Mouse (Mus musculus): ENCODE measurements at regions not wholly inside any gene's neighbourhood (a gene's known extent, or its start where the extent isn't known, plus 50 kb on each side); places are given as distances from the start of the nearest gene placed in this dataset.
A peak's percentile ranks its signal among the peaks of the same experiment; 100 is the strongest.

DNA sequence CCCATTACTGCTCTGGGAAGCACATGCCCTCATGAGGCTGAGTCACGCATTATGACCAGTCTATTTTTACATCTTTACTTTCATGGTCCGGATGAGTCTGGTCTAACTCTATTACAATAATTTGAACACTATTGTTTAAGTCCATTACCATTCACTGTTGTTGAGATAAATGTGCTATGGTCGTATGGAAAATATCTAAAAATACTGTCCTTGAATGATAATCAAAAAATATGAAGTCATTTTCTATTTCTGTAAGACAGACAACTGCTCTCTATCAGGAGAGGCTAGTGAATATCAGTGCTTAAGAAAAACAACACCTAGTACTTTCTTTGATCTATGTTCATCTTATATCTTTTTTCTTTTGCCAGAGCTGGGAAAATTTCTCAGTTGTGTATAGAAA lies 359.6 kb upstream of the Atp2b1 start:
- Histone ChIP-seq H3K27ac (no peak overlapping the region), H3K27me3 (no peaks in the 10 kb centered on the region), H3K4me3 (no peak overlapping the region), H3K9me3 (no peaks in the 10 kb centered on the region), H3K4me1 (no peaks in the 10 kb centered on the region), H3K36me3 (no peaks in the 10 kb centered on the region), H3K9ac (no peak overlapping the region), H3K4me2 (no peak overlapping the region)
- no peak for ATAC-seq (ENCODE audit: borderline replicate concordance, extremely low read depth, low FRiP score, low TSS enrichment)
- WGBS = 76% methylated on average over 3 of the region's 3 CpGs

DNA sequence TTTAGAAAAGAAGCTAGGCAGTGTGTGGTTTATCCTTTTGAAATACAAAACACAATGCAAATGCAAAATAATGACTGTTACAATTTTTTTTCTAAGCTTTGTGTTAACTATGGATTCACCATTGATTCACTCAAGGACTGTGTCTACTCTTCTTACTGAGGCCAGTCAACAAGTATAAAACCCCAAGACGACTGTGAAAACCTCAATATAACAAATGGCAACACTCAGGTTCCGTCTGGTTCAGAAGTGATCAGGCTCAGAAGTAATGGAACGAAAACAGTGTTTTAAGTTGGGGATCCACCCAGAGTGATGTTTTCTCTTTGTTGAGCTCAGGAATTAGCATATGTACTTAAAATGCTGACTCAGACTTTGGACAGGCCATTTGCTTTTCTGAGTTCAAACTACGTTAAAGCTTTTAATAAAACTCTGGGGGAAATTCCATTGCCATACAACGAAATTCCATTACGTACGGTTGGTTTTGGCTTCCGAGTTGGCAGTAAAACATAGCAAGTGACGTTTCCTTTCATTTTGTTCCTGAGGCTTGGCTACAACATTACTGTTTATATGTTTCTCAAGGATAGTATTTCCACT lies 356.6 kb upstream of the Atp2b1 start:
- Histone ChIP-seq H3K9me3 (no peaks in the 10 kb centered on the region), H3K27ac (no peak overlapping the region), H3K27me3 (no peaks in the 10 kb centered on the region), H3K4me2 (no peak overlapping the region), H3K4me3 (no peak overlapping the region), H3K36me3 (no peaks in the 10 kb centered on the region), H3K4me1 (no peaks in the 10 kb centered on the region), H3K9ac (no peak overlapping the region)
- 82% methylated on average over 9 of the region's 9 CpGs for WGBS
- ATAC-seq (ENCODE audit: borderline replicate concordance, extremely low read depth, low FRiP score, low TSS enrichment) = no peak

DNA sequence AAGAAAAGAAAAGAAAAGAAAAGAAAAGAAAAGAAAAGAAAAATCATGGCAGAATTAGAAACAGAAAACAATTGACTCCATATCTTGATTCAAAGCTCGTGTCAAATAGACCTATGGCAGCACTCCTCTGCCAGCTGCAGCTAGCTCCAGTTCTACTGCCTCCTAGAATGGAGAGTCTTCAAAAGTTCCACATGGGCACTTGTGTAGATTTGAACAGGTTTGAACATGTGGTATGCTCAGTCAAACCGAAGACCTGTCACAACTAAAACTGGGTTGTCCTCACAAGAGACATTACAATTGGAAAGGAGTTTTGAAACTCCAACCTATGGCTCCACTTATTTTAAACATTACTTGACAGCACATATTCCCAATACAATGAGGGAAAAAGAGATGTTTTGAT lies 355.6 kb upstream of the Atp2b1 start:
- Histone ChIP-seq H3K4me2 (no peak overlapping the region), H3K9me3 (no peaks in the 10 kb centered on the region), H3K4me3 (no peak overlapping the region), H3K9ac (no peak overlapping the region), H3K27me3 (no peaks in the 10 kb centered on the region), H3K36me3 (no peaks in the 10 kb centered on the region), H3K4me1 (no peaks in the 10 kb centered on the region), H3K27ac (no peak overlapping the region)
- WGBS = 71% methylated on average over 2 of the region's 2 CpGs
- no peak for ATAC-seq (ENCODE audit: borderline replicate concordance, extremely low read depth, low FRiP score, low TSS enrichment)

DNA sequence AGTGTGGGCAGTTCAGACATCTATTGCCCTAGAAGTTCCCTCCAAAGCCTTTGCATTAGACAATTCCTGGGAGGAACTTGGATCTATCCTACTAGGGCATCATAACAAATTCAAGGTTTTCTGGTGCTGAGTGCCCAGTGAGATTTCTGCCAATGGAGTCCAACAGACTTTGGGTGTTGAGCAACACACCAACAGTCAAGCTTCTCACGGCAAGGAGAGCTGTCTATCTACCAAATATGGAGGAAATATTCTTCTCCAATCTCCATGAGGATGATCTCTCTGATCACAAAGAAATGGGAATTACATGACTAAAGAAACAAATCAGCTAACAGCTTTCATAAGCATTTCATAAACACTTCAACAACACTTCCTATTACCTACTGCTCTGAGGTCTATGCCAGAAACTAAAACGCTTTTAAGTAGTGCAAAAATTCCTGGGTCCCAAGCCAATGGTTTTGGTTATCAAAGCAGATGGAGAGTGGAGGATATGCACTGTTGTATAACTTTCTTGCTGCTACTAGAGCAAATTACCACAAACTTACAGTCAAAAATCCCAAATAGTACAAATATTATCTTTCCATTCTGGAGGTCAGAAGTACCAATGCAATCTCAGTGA lies 351.8 kb upstream of the Atp2b1 start:
- Histone ChIP-seq H3K27me3 (no peaks in the 10 kb centered on the region), H3K4me3 (no peak overlapping the region), H3K9me3 (no peaks in the 10 kb centered on the region), H3K4me1 (no peaks in the 10 kb centered on the region), H3K9ac (no peak overlapping the region), H3K27ac (no peak overlapping the region), H3K36me3 (no peaks in the 10 kb centered on the region), H3K4me2 (no peak overlapping the region)
- ATAC-seq (ENCODE audit: borderline replicate concordance, extremely low read depth, low FRiP score, low TSS enrichment) = no peak; the same call in 1 of the 2 replicates
- 32% methylated on average over 2 of the region's 2 CpGs for WGBS

DNA sequence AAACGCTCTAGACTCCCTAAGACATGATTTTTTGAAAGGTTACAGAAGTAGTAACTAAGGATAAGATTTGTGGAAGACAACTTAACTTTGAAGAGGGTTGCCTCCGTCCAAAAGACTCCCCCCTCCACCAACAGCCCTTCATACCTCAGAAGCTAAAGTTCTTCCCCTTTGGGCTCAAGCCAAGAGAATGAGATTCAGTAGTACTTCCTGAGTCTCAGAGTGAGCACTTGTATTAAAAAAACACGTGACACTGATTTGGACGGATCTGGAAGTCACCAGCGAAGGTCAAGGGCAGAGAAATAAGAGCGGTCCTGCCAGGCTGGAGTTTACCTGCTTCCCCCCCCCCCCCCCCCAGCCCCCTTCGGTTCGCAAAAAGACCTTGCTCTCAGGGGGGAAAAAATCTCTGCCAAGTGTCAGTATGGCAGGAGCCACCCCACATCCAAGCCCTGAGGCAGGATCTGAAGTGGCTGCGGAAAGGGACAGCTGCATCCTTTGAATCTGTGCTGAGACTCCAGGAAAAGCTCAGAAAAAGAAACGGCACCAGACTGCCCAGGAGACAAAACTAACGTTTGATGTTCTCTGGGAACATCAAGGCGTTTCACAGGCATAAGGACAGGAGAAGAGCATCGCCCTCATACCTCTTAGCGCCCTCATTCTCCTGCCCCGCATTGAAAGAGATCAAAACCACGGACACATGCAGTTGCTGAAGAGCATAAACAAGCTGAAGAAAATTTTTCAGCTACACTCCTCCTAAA lies 341.2 kb upstream of the Atp2b1 start:
- H3K4me3 ChIP-seq = no peak overlapping the region
- no peak overlapping the region for H3K27ac ChIP-seq
- H3K4me1 ChIP-seq = 0 out of 2 replicates have a peak, but pooled peaks cover 3% of the 10 kb centered on the region
- no peak; the same call in 1 of the 2 replicates for ATAC-seq (ENCODE audit: borderline replicate concordance, extremely low read depth, low FRiP score, low TSS enrichment)
- no peak overlapping the region for H3K9ac ChIP-seq
- no peaks in the 10 kb centered on the region for H3K36me3 ChIP-seq
- H3K27me3 ChIP-seq = no peaks in the 10 kb centered on the region
- 32% methylated on average over 16 of the region's 16 CpGs for WGBS
- no peaks in the 10 kb centered on the region for H3K9me3 ChIP-seq
- H3K4me2 ChIP-seq = peak overlapping the region; percentile 30

DNA sequence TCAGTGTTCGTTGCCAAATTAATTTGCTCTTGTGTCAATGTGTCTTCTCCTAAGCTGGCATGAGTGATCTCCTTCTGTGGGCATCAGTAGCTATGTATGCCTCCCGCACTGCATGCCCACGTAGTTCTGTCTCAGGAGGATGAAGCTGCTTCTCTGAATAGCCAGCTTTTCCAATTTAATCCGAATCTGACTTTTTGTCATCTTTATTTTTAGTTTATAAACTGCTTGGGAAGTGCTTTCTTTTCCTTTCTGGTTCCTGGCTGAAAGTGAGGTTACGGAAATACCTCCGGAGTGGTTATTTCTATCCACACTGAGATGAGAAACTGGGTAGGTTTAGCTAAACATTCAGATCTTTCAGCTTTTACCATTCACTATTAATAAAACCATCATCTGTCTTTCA lies 337.2 kb upstream of the Atp2b1 start:
- Histone ChIP-seq H3K27ac (no peak overlapping the region), H3K4me2 (no peak overlapping the region), H3K4me1 (0 out of 2 replicates have a peak, but pooled peaks cover 3% of the 10 kb centered on the region), H3K4me3 (no peak overlapping the region), H3K27me3 (no peaks in the 10 kb centered on the region), H3K9me3 (no peaks in the 10 kb centered on the region), H3K36me3 (no peaks in the 10 kb centered on the region), H3K9ac (no peak overlapping the region)
- ATAC-seq (ENCODE audit: borderline replicate concordance, extremely low read depth, low FRiP score, low TSS enrichment) = no peak
- WGBS = 79% methylated on average over 6 of the region's 6 CpGs

DNA sequence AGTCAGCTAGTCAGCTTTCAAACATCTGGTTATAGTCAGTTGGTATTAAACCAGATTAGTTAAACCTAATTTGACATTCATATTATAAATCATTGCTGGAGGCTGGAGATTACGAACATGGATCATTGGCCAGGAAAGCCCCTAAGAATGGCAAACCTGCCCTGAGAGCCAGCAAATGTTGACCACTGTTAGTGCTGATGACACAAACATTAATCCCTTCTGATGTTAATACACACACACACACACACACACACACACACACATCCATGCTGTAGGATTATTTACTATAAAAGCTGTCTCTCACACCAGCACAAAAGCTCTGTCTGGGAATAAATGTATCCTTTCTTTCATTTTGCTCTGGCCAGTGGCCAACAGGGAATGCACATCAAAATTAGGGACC lies 329.4 kb upstream of the Atp2b1 start:
- Histone ChIP-seq H3K36me3 (no peaks in the 10 kb centered on the region), H3K27ac (no peak overlapping the region), H3K9ac (no peak overlapping the region), H3K4me2 (no peak overlapping the region), H3K9me3 (no peaks in the 10 kb centered on the region), H3K4me1 (peaks cover 7% of the 10 kb centered on the region; the same call in 1 of the 2 replicates), H3K4me3 (no peak overlapping the region), H3K27me3 (no peaks in the 10 kb centered on the region)
- WGBS = 72% methylated on average over 1 of the region's 1 CpGs
- no peak for ATAC-seq (ENCODE audit: borderline replicate concordance, extremely low read depth, low FRiP score, low TSS enrichment)

DNA sequence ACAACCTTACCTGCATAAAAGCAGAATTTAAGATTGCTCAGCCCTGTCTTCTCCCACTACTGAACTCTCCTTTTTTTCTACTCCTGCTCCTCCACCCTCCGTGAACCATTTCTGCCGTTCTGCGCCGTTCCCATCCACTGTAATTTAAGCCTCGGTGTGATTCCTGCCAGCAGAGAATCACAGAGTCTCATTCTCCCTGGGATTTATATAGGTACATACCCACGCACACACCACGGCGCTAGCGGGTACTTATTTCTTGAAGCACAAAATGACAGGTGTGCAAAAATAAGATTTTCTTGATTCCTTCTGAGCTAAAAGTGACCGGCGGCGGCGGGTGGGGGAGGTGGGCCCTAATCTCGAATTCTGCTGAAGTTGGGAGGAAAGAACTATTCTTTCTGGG lies 324.5 kb upstream of the Atp2b1 start:
- H3K4me1 ChIP-seq = peaks cover 6% of the 10 kb centered on the region; the same call in 1 of the 2 replicates

DNA sequence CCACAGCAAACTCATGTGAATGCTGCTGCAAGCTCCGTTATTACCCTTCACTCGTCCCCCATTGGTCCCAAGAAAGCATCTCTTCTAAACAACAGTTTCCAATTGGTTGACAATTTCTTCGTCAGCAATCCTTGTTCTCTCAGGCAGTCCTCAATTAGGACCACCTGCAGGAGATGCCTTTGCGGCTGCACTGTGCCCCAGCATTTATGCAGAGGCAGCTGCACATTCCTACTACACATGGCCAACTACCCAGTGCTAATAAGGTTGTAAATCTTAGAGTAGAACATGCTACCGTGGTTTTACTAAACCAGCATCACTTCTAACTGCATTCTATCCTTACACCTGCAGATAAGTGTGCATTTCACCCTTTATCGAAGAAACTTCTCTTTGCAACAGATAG lies 322.1 kb upstream of the Atp2b1 start:
- Histone ChIP-seq H3K9ac (no peak overlapping the region), H3K4me3 (no peak overlapping the region), H3K27me3 (no peaks in the 10 kb centered on the region), H3K36me3 (no peaks in the 10 kb centered on the region), H3K9me3 (no peaks in the 10 kb centered on the region), H3K4me1 (no peaks in the 10 kb centered on the region; the same call in 1 of the 2 replicates), H3K27ac (no peak overlapping the region), H3K4me2 (no peak overlapping the region)
- WGBS = 79% methylated on average over 6 of the region's 6 CpGs
- no peak for ATAC-seq (ENCODE audit: borderline replicate concordance, extremely low read depth, low FRiP score, low TSS enrichment)

More for the DNA sequence above, 324.5 kb upstream of the Atp2b1 start:
- Histone ChIP-seq H3K4me3 (no peak overlapping the region), H3K4me2 (no peak overlapping the region), H3K27ac (no peak overlapping the region), H3K9me3 (no peaks in the 10 kb centered on the region), H3K27me3 (no peaks in the 10 kb centered on the region), H3K36me3 (no peaks in the 10 kb centered on the region), H3K9ac (no peak overlapping the region)
- no peak for ATAC-seq (ENCODE audit: borderline replicate concordance, extremely low read depth, low FRiP score, low TSS enrichment)
- 86% methylated on average over 14 of the region's 14 CpGs for WGBS

DNA sequence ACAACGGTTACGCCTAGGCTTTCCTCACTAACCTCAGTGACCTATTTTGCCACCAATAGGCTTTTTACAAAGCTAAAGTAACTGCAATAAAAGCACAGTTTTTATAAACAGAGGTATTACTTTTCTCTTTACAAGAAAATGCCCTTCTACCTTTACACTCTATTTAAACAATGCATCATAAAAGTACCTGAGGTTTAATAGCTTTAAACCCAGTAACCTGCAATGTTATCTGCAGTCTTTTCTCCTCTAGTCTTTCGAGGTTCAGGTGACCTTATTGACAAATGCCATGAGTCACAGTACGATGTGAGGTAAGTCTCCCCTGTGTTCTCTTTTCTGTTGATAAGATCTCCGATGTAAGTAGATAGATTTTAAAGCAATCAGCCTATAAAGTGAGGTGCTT lies 320.3 kb upstream of the Atp2b1 start:
- no peaks in the 10 kb centered on the region for H3K27me3 ChIP-seq
- H3K9me3 ChIP-seq = no peaks in the 10 kb centered on the region
- no peak overlapping the region for H3K27ac ChIP-seq
- WGBS = 68% methylated on average over 5 of the region's 5 CpGs
- H3K4me1 ChIP-seq = no peaks in the 10 kb centered on the region; the same call in 1 of the 2 replicates
- no peaks in the 10 kb centered on the region for H3K36me3 ChIP-seq
- ATAC-seq (ENCODE audit: borderline replicate concordance, extremely low read depth, low FRiP score, low TSS enrichment) = no peak
- no peak overlapping the region for H3K4me2 ChIP-seq
- no peak overlapping the region for H3K9ac ChIP-seq
- no peak overlapping the region for H3K4me3 ChIP-seq

DNA sequence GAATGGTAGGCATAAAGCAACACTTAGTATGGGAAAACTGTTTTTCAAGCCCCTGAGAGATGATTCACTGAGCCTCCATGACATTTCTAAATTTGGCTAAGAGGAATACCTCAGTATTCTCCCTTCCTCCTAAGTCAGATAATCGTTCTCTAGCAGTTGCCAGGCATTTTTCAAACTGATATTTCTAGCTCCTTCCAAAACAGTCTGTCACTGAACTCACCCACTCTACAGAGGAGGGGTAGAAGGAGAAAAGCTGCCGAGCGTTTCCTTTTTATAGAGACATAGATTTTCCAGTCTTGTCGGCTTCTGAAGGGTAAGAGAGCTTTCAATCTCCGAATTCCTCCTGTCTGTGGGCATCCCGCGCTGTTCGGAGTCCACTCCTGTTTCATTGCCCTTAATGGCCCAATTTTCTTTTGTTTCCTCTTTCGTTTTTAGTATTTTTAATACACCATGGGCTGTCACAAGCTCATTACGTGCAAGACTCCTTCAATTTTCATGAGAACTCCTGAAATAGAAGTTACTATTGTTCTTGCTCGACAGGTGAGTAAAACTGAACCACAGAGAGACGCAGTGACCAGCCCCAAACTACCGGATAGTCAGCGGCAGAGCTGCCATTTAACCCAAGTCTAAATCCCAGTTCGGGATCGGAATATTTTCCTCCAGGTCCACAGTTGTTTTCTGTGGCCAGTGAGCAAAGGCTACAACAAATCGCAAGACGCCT lies 305.8 kb upstream of the Atp2b1 start:
- 80% methylated on average over 18 of the region's 18 CpGs for WGBS

More for the DNA sequence above, 305.8 kb upstream of the Atp2b1 start:
- no peaks in the 10 kb centered on the region for H3K36me3 ChIP-seq
- H3K4me2 ChIP-seq = no peak overlapping the region
- no peak overlapping the region for H3K9ac ChIP-seq
- no peaks in the 10 kb centered on the region for H3K27me3 ChIP-seq
- H3K4me3 ChIP-seq = no peak overlapping the region
- no peaks in the 10 kb centered on the region for H3K9me3 ChIP-seq
- 0 out of 2 replicates have a peak, but pooled peaks cover 6% of the 10 kb centered on the region for H3K4me1 ChIP-seq
- no peak for ATAC-seq (ENCODE audit: borderline replicate concordance, extremely low read depth, low FRiP score, low TSS enrichment)
- no peak overlapping the region for H3K27ac ChIP-seq

Measured in lung, embryonic 15.5 days (tissue).